Mouse (Mus musculus): Measurements from ENCODE around the gene Actr10. TPM values are rescaled to one million over a fixed set of nuclear protein-coding genes. Genes with fewer than 3 reads are reported as not detected.

Actr10 gene
- polyA plus RNA-seq, 1 experiment from 2014 or later = 242 TPM

GRCm38 (mm10) chr12:70968791-70969307 is 31.2 kb downstream of the Actr10 start:
- Histone ChIP-seq H3K4me3 (peak overlapping the region; percentile 51), H3K4me1 (peaks cover 7% of the 10 kb centered on the region; the same call in 1 of the 2 replicates), H3K36me3 (peaks cover 3% of the 10 kb centered on the region; the same call in 1 of the 2 replicates), H3K9me3 (no peaks in the 10 kb centered on the region), H3K9ac (replicated peaks) (peak overlapping the region; percentile 52), H3K27ac (replicated peaks) (peak overlapping the region; percentile 90), H3K4me2 (replicated peaks) (peak overlapping the region; percentile 54), H3K27me3 (no peaks in the 10 kb centered on the region)
- 1% methylated on average over 15 of the region's 15 CpGs for WGBS
- peak; percentile 65 for ATAC-seq (replicated peaks)

- Histone ChIP-seq H3K4me3 (peak overlapping the region; percentile 39), H3K27me3 (no peaks in the 10 kb centered on the region), H3K9me3 (no peaks in the 10 kb centered on the region), H3K9ac (replicated peaks) (no peak overlapping the region; the same call in 1 of the 2 replicates), H3K4me1 (peaks cover 7% of the 10 kb centered on the region; the same call in 1 of the 2 replicates), H3K27ac (replicated peaks) (peak overlapping the region; percentile 64), H3K4me2 (replicated peaks) (peak overlapping the region; percentile 41), H3K36me3 (0 out of 2 replicates have a peak, but pooled peaks cover under 1% of the 10 kb centered on the region)
- ATAC-seq (replicated peaks) = no peak
- 4% methylated on average over 17 of the region's 17 CpGs for WGBS
Measured at GRCm38 (mm10) chr12:70969485-70970184, 32.0 kb downstream of the Actr10 start.

GRCm38 (mm10) chr12:70973831-70974230 is 36.2 kb downstream of the Actr10 start:
- WGBS = 92% methylated on average over 4 of the region's 4 CpGs
- no peaks in the 10 kb centered on the region for H3K27me3 ChIP-seq
- ATAC-seq (replicated peaks) = no peak
- H3K4me2 ChIP-seq (replicated peaks) = no peak overlapping the region
- no peaks in the 10 kb centered on the region for H3K36me3 ChIP-seq
- H3K9me3 ChIP-seq = no peaks in the 10 kb centered on the region
- H3K4me3 ChIP-seq = 0 out of 2 replicates have a peak overlapping the region, but pooled peaks have one; percentile 100
- peaks cover 15% of the 10 kb centered on the region for H3K4me1 ChIP-seq
- H3K27ac ChIP-seq (replicated peaks) = peak overlapping the region; percentile 97; the same call in 1 of the 2 replicates
- no peak overlapping the region for H3K9ac ChIP-seq (replicated peaks)

- Histone ChIP-seq H3K27me3 (no peaks in the 10 kb centered on the region), H3K9me3 (no peaks in the 10 kb centered on the region), H3K4me1 (peaks cover 15% of the 10 kb centered on the region), H3K4me2 (replicated peaks) (peak within 1 kb of the TSS; percentile 70), H3K36me3 (peaks cover 3% of the 10 kb centered on the region; the same call in 1 of the 2 replicates), H3K9ac (replicated peaks) (peak within 1 kb of the TSS; percentile 99), H3K27ac (replicated peaks) (peak within 1 kb of the TSS; percentile 97), H3K4me3 (peak within 1 kb of the TSS; percentile 100)
- under 1% methylated on average over 71 of the region's 71 CpGs for WGBS
- ATAC-seq (replicated peaks) = peak; percentile 99
Measured at GRCm38 (mm10) chr12:70974441-70975266, 37.0 kb downstream of the Actr10 start, which contains the start of gene Psma3. Gene Psma3, plus strand, starts transcription at chr12:70974621.

GRCm38 (mm10) chr12:70975406-70975805 is 37.7 kb downstream of the Actr10 start:
- peak overlapping the region; percentile 70 for H3K4me2 ChIP-seq (replicated peaks)
- H3K4me1 ChIP-seq = peaks cover 15% of the 10 kb centered on the region
- 29% methylated on average over 10 of the region's 10 CpGs for WGBS
- H3K36me3 ChIP-seq = peaks cover 9% of the 10 kb centered on the region
- no peak for ATAC-seq (replicated peaks)
- H3K27me3 ChIP-seq = no peaks in the 10 kb centered on the region
- peak overlapping the region; percentile 100 for H3K4me3 ChIP-seq
- H3K9me3 ChIP-seq = no peaks in the 10 kb centered on the region
- peak overlapping the region; percentile 97 for H3K27ac ChIP-seq (replicated peaks)
- H3K9ac ChIP-seq (replicated peaks) = peak overlapping the region; percentile 99

GRCm38 (mm10) chr12:70975891-70976290 is 38.2 kb downstream of the Actr10 start:
- Histone ChIP-seq H3K9me3 (no peaks in the 10 kb centered on the region), H3K4me2 (replicated peaks) (peak overlapping the region; percentile 70), H3K4me3 (peak overlapping the region; percentile 100), H3K36me3 (peaks cover 9% of the 10 kb centered on the region), H3K27me3 (no peaks in the 10 kb centered on the region), H3K9ac (replicated peaks) (peak overlapping the region; percentile 99; the same call in 1 of the 2 replicates), H3K4me1 (peaks cover 15% of the 10 kb centered on the region), H3K27ac (replicated peaks) (no peak overlapping the region)
- 78% methylated on average over 3 of the region's 3 CpGs for WGBS
- no peak for ATAC-seq (replicated peaks)

- Histone ChIP-seq H3K4me1 (peaks cover 15% of the 10 kb centered on the region), H3K9ac (replicated peaks) (no peak overlapping the region), H3K27me3 (no peaks in the 10 kb centered on the region), H3K27ac (replicated peaks) (no peak overlapping the region), H3K36me3 (peaks cover 20% of the 10 kb centered on the region), H3K4me3 (no peak overlapping the region), H3K9me3 (no peaks in the 10 kb centered on the region), H3K4me2 (replicated peaks) (no peak overlapping the region)
- no peak for ATAC-seq (replicated peaks)
- WGBS = 90% methylated on average over 7 of the region's 7 CpGs
Measured at GRCm38 (mm10) chr12:70978345-70978744, 40.7 kb downstream of the Actr10 start.

GRCm38 (mm10) chr12:70984855-70985550 is 47.3 kb downstream of the Actr10 start:
- Histone ChIP-seq H3K27ac (replicated peaks) (no peak overlapping the region), H3K4me2 (replicated peaks) (no peak overlapping the region), H3K27me3 (no peaks in the 10 kb centered on the region), H3K9ac (replicated peaks) (no peak overlapping the region), H3K4me3 (no peak overlapping the region), H3K36me3 (peaks cover 74% of the 10 kb centered on the region), H3K9me3 (no peaks in the 10 kb centered on the region), H3K4me1 (no peaks in the 10 kb centered on the region)
- ATAC-seq (replicated peaks) = no peak
- WGBS = 95% methylated on average over 7 of the region's 7 CpGs

- H3K27me3 ChIP-seq = no peaks in the 10 kb centered on the region
- H3K36me3 ChIP-seq = peaks cover 45% of the 10 kb centered on the region
- 91% methylated on average over 5 of the region's 5 CpGs for WGBS
- ATAC-seq (replicated peaks) = no peak
- no peaks in the 10 kb centered on the region for H3K4me1 ChIP-seq
- H3K9me3 ChIP-seq = no peaks in the 10 kb centered on the region
- no peak overlapping the region for H3K9ac ChIP-seq (replicated peaks)
- no peak overlapping the region for H3K4me2 ChIP-seq (replicated peaks)
- no peak overlapping the region for H3K4me3 ChIP-seq
- H3K27ac ChIP-seq (replicated peaks) = no peak overlapping the region
Measured at GRCm38 (mm10) chr12:70997225-70997624, 59.6 kb downstream of the Actr10 start.

GRCm38 (mm10) chr12:70999423-70999903 is 61.8 kb downstream of the Actr10 start:
- WGBS = 36% methylated on average over 5 of the region's 5 CpGs
- H3K27ac ChIP-seq (replicated peaks) = no peak overlapping the region
- H3K27me3 ChIP-seq = no peaks in the 10 kb centered on the region
- H3K4me1 ChIP-seq = no peaks in the 10 kb centered on the region
- ATAC-seq (replicated peaks) = no peak
- no peak overlapping the region for H3K4me2 ChIP-seq (replicated peaks)
- no peak overlapping the region for H3K4me3 ChIP-seq
- peaks cover 46% of the 10 kb centered on the region for H3K36me3 ChIP-seq
- H3K9ac ChIP-seq (replicated peaks) = no peak overlapping the region
- no peaks in the 10 kb centered on the region for H3K9me3 ChIP-seq

GRCm38 (mm10) chr12:71000344-71000743 is 62.7 kb downstream of the Actr10 start:
- Histone ChIP-seq H3K36me3 (peaks cover 46% of the 10 kb centered on the region), H3K4me1 (no peaks in the 10 kb centered on the region), H3K4me2 (replicated peaks) (no peak overlapping the region), H3K9ac (replicated peaks) (no peak overlapping the region), H3K27ac (replicated peaks) (no peak overlapping the region), H3K4me3 (no peak overlapping the region), H3K27me3 (no peaks in the 10 kb centered on the region), H3K9me3 (no peaks in the 10 kb centered on the region)
- WGBS = 91% methylated on average over 1 of the region's 1 CpGs
- no peak for ATAC-seq (replicated peaks)

All from forebrain, embryonic 15.5 days (tissue).